Mouse (Mus musculus) CH12.LX (cell line): ENCODE data around the gene Kcnk2. TPM values are rescaled to one million over a fixed set of nuclear protein-coding genes. Genes with fewer than 3 reads are reported as not detected.

Experiments used
- DNase-seq: peaks from one replicate; pipeline ENCODE4 v3.0.0-alpha.2; 2013; ENCODE audit errors: extremely low read depth
- H3K27ac ChIP-seq: 2 replicates; pipeline ENCODE4 v1.5.1; 2012; ENCODE audit warnings: low read depth, mild to moderate bottlenecking, control low read depth, moderate library complexity; ENCODE audit not compliant: insufficient read depth
- H3K27me3 ChIP-seq: replicated peaks from 2 replicates; pipeline ENCODE3; 2012; ENCODE audit warnings: inconsistent platforms
- H3K36me3 ChIP-seq, 2 experiments: replicated peaks in 1 of 2; 2 replicates each; pipeline versions ENCODE3 to v1.6.1; 2012; ENCODE audit warnings: inconsistent platforms in 1 of 2, low read length in 1 of 2, mild to moderate bottlenecking in 1 of 2, mixed read lengths in 1 of 2, moderate library complexity in 1 of 2; ENCODE audit not compliant: control insufficient read depth in 1 of 2, insufficient read depth in 1 of 2
- H3K4me1 ChIP-seq, 2 experiments: 2 replicates each; pipeline ENCODE4 v1.6.1; 2012; ENCODE audit warnings: inconsistent platforms in 1 of 2, moderate library complexity in 1 of 2; ENCODE audit not compliant: insufficient read depth in 2 of 2, control insufficient read depth in 1 of 2
- H3K4me2 ChIP-seq: 2 replicates; pipeline ENCODE4 v1.6.1; 2012; ENCODE audit warnings: low read depth, mild to moderate bottlenecking, control low read depth; ENCODE audit not compliant: poor library complexity, insufficient read depth, severe bottlenecking
- H3K4me3 ChIP-seq, 3 experiments: fragments of 150-350 bp in 1 of 3; sonication (generic) in 1 of 3; replicated peaks in 1 of 3; 2 replicates each; pipeline versions ENCODE3 to v1.5.1; 2011 to 2012; ENCODE audit warnings: low read depth in 2 of 3, low read length in 2 of 3, mild to moderate bottlenecking in 2 of 3, moderate library complexity in 2 of 3, control low read depth in 1 of 3, improper control_type of control experiment in 1 of 3, inconsistent platforms in 1 of 3, mixed read lengths in 1 of 3; ENCODE audit not compliant: poor library complexity in 1 of 3
- H3K79me2 ChIP-seq: replicated peaks from 2 replicates; pipeline ENCODE4 v1.6.1; 2012; ENCODE audit warnings: mild to moderate bottlenecking, moderate library complexity; ENCODE audit not compliant: control insufficient read depth, poor library complexity, insufficient read depth, severe bottlenecking; ENCODE audit errors: extremely low read depth
- H3K9ac ChIP-seq: 2 replicates; pipeline ENCODE4 v1.6.1; 2012; ENCODE audit warnings: low read depth, mild to moderate bottlenecking, control low read depth, moderate library complexity; ENCODE audit not compliant: insufficient read depth
- H3K9me3 ChIP-seq: replicated peaks from 2 replicates; pipeline ENCODE3; 2012; ENCODE audit warnings: low read length, inconsistent platforms, mixed read lengths
- BHLHE40 ChIP-seq: IDR thresholded peaks from 2 replicates; pipeline ENCODE4 v1.6.1; 2011; ENCODE audit warnings: mild to moderate bottlenecking, low read depth, low read length, improper control_type of control experiment
- CHD1 ChIP-seq: IDR thresholded peaks from 2 replicates; pipeline ENCODE4 v1.6.1; 2012; ENCODE audit warnings: low read depth, low read length, improper control_type of control experiment, inconsistent platforms
- CHD2 ChIP-seq: IDR thresholded peaks from 2 replicates; pipeline ENCODE4 v1.6.1; 2011; ENCODE audit warnings: low read length, improper control_type of control experiment
- CTCF ChIP-seq, 2 experiments: IDR thresholded peaks in 1 of 2; conservative IDR thresholded peaks in 1 of 2; 2 replicates each; pipeline ENCODE4 v1.5.1; 2011 to 2012; ENCODE audit warnings: low read depth in 2 of 2, low read length in 2 of 2, improper control_type of control experiment in 1 of 2, inconsistent platforms in 1 of 2, mild to moderate bottlenecking in 1 of 2, moderate library complexity in 1 of 2
- E2F4 ChIP-seq: IDR thresholded peaks from 2 replicates; pipeline ENCODE4 v1.6.1; 2011; ENCODE audit warnings: low read depth, low read length, improper control_type of control experiment; ENCODE audit not compliant: insufficient replicate concordance
- ELF1 ChIP-seq: IDR thresholded peaks from 2 replicates; pipeline ENCODE4 v1.6.1; 2014; ENCODE audit warnings: low read depth, mild to moderate bottlenecking, inconsistent platforms, low read length, improper control_type of control experiment
- HCFC1 ChIP-seq: IDR thresholded peaks from 2 replicates; pipeline ENCODE4 v1.6.1; 2012; ENCODE audit warnings: low read depth, mild to moderate bottlenecking, inconsistent platforms, low read length, improper control_type of control experiment
- MAX ChIP-seq: IDR thresholded peaks from 2 replicates; pipeline ENCODE4 v1.6.1; 2011; ENCODE audit warnings: low read length, improper control_type of control experiment
- MAZ ChIP-seq: IDR thresholded peaks from 2 replicates; pipeline ENCODE4 v1.6.1; 2012; ENCODE audit warnings: low read depth, mild to moderate bottlenecking, inconsistent platforms, low read length, improper control_type of control experiment, moderate library complexity
- MEF2A ChIP-seq: IDR thresholded peaks from 2 replicates; pipeline ENCODE4 v1.6.1; 2014; ENCODE audit warnings: low read depth, mild to moderate bottlenecking, inconsistent platforms, low read length, improper control_type of control experiment, borderline replicate concordance
- MYC ChIP-seq: IDR thresholded peaks from 2 replicates; pipeline ENCODE4 v1.6.1; 2011; ENCODE audit warnings: low read depth, mild to moderate bottlenecking, improper control_type of control experiment, low read length
- NELFE ChIP-seq: IDR thresholded peaks from 2 replicates; pipeline ENCODE4 v1.6.1; 2011; ENCODE audit warnings: low read depth, low read length, improper control_type of control experiment
- NRF1 ChIP-seq: IDR thresholded peaks from 2 replicates; pipeline ENCODE4 v1.6.1; 2014; ENCODE audit warnings: low read depth, mild to moderate bottlenecking, inconsistent platforms, low read length, improper control_type of control experiment, moderate library complexity
- RAD21 ChIP-seq: IDR thresholded peaks from 2 replicates; pipeline ENCODE4 v1.6.1; 2011; ENCODE audit warnings: low read depth, mild to moderate bottlenecking, low read length, improper control_type of control experiment, moderate library complexity
- SMC3 ChIP-seq: IDR thresholded peaks from 2 replicates; pipeline ENCODE4 v1.6.1; 2011; ENCODE audit warnings: low read depth, low read length, improper control_type of control experiment
- TBP ChIP-seq: conservative IDR thresholded peaks from 2 replicates; pipeline ENCODE4 v1.6.1; 2011; ENCODE audit warnings: low read depth, low read length, improper control_type of control experiment
- ZC3H11A ChIP-seq: IDR thresholded peaks from 2 replicates; pipeline ENCODE4 v1.6.1; 2012; ENCODE audit warnings: low read depth, mild to moderate bottlenecking, inconsistent platforms, low read length, improper control_type of control experiment
- ZKSCAN1 ChIP-seq: IDR thresholded peaks from 2 replicates; pipeline ENCODE4 v1.6.1; 2012; ENCODE audit warnings: low read depth, inconsistent platforms, low read length, improper control_type of control experiment, borderline replicate concordance
- ZNF384 ChIP-seq: IDR thresholded peaks from 2 replicates; pipeline ENCODE4 v1.6.1; 2012; ENCODE audit warnings: low read depth, low read length, improper control_type of control experiment, inconsistent platforms
- dilution Hi-C: fragments of 300-500 bp; cut with MboI; formaldehyde crosslinking; loops from 2 replicates; pipeline ENCODE4 v1.14.3; 2020; ENCODE audit warnings: low sequenced_read_pairs; ENCODE audit not compliant: extremely low pct_unique_long_range_greater_than_20kb, extremely low pct_ligation_motif_present
- in situ Hi-C: fragments of 300-500 bp; cut with MboI; formaldehyde crosslinking; loops from 3 replicates; pipeline ENCODE4 v1.14.3; 2019; ENCODE audit warnings: low sequenced_read_pairs, low pct_ligation_motif_present, low pct_unique_long_range_greater_than_20kb, mixed read lengths
- polyA plus RNA-seq: library from polyadenylated mRNA; unstranded; fragments of >175 nt; gene quantifications from 2 replicates; pipeline ENCODE4 v1.2.1, GENCODE M21; 2012; ENCODE audit warnings: low read depth; ENCODE audit not compliant: insufficient read length
- total RNA-seq, 2 experiments: library from RNA; depleted of rRNA; stranded (reverse); fragments of 300-350 nt in 1 of 2; fragments of >200 nt in 1 of 2; gene quantifications; 2 replicates each; pipeline ENCODE4 v1.2.3; 2012 to 2014

Kcnk2 gene
- total and polyA plus RNA-seq, 3 experiments = 0.19 TPM; not detected in 2

- no peak for DNase-seq
- Histone ChIP-seq H3K4me3 (no peak overlapping the region), H3K27ac (no peak overlapping the region), H3K36me3 (no peaks in the 10 kb centered on the region), H3K9me3 (peaks cover 9% of the 10 kb centered on the region), H3K27me3 (no peaks in the 10 kb centered on the region), H3K9ac (no peak overlapping the region), H3K4me2 (no peak overlapping the region), H3K4me1 (no peaks in the 10 kb centered on the region), H3K79me2 (no peaks in the 10 kb centered on the region)
- no peak for TF ChIP-seq ZNF384
- TF ChIP-seq CTCF (conservative IDR thresholded peaks at IDR 0.05 in 1 of 2, IDR thresholded peaks at IDR 0.05 in 1 of 2; ENCODE audit: low read depth in 2 of 2, low read length in 2 of 2) = no peak
- no peak for TF ChIP-seq ZKSCAN1
- TF ChIP-seq CHD1 = no peak
- in situ Hi-C loops (no loop called here), dilution Hi-C loops (no loop called here)
Observed at GRCm38 (mm10) chr1:189343301-189344251, 58.5 kb downstream of the Kcnk2 start.

GRCm38 (mm10) chr1:189342416-189343104, 59.5 kb downstream of the Kcnk2 start:
- in situ Hi-C loops (no loop called here), dilution Hi-C loops (no loop called here)
- Histone ChIP-seq H3K9ac (no peak overlapping the region), H3K27me3 (no peaks in the 10 kb centered on the region), H3K27ac (no peak overlapping the region), H3K4me3 (no peak overlapping the region)
- TF ChIP-seq MYC (no peak), ELF1 (no peak), MAZ (no peak), BHLHE40 (no peak), SMC3 (no peak), RAD21 (no peak), CTCF (conservative IDR thresholded peaks at IDR 0.05 in 1 of 2, IDR thresholded peaks at IDR 0.05 in 1 of 2; ENCODE audit: low read depth in 2 of 2, low read length in 2 of 2) (no peak), MEF2A (no peak), MAX (no peak), TBP (no peak), ZNF384 (no peak), E2F4 (no peak), HCFC1 (no peak), ZKSCAN1 (no peak), CHD2 (no peak), NRF1 (no peak), NELFE (no peak), ZC3H11A (no peak)
- TF ChIP-seq, all 38 proteins: peak for 0
- H3K79me2 ChIP-seq = no peaks in the 10 kb centered on the region
- H3K4me1 ChIP-seq = no peaks in the 10 kb centered on the region
- no peaks in the 10 kb centered on the region for H3K36me3 ChIP-seq
- DNase-seq = no peak
- H3K9me3 ChIP-seq = peaks cover 9% of the 10 kb centered on the region
- H3K4me2 ChIP-seq = no peak overlapping the region
